Mouse (Mus musculus) Muller cell, postnatal 12 days (primary cell): ENCODE results near the gene Gne.

ENCODE experiments used
- DNase-seq: peaks from one replicate; pipeline ENCODE4 v3.0.0-alpha.2; 2015; ENCODE audit errors: inconsistent ontology term

Gne gene

DNA sequence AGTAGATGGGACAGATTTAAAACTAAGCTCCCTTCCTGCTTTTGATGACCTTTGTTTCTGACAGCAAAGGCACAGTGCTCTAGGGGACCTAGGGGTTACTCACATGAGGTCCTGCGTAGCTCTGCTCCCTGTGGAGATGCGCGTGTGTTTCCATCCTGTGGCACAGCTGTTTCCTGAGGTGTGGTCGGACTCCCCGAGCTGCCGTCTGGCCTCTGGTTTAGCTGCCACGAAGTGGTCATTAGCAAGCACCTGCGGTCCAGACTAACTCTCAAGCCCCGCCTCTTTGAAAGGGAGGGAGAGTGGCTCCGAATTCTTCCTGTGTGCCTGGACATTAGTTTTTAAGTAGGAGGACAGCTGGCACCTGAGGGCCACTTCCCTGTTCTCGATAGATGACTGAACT lies at the start of gene Gne:
Gne (minus strand) TSS at position 233 of the 400 bp plus-strand sequence.
- DNase-seq, result no peak

DNA sequence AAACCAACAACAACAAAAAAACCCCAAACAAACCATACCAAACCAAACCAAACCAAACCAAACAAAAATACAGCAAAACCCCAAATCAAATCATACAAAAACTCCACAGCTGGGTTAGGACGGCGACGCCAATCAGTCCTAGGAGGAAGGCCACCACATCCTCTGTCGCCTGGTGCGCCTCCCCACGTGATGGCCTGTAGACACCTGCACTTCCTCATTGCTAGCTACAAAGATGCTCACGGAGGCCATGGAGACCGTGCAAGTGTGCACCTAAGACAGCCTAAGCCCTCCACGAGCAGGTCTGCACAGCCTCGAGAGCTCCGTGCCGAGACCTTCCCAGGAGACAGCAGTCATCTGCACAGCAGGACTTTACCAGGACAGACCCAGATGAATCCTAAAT lies 42.8 kb upstream of the Gne start:
- no peak for DNase-seq

DNA sequence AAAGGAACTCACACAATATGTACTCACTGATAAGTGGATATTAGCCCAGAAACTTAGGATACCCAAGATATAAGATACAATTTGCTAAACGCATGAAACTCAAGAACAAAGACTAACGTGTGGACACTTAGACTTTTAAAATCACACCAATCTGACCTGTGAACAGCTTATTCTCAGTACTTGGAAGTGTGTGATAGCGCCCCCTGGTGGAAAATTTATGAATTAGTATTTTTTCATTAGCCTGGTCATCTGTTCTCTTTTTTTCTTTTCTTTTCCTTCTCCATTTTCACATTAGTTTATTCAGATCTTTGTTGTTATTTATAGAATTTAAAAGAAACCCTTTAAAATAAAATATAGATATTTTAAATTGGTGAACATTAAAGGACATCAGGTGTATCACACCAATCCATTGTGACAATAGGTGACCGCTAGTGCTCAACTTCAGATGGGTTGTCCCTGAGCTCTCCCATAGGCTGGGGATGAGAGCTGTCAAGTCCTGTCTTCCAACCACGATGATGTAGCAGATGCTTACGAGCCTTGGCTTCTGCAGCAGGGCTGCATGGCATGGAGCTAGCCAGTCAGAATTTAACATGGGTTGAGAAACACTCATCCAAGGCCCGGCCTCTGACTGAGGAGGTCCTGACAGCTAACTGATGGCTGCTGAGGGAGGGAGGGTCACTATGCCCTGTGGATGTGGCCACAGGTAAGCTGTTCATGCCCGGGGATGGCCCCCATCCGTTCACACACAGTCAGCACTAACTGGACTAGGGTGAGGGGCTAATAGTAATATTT lies 35.6 kb upstream of the Gne start:
- no peak for DNase-seq

DNA sequence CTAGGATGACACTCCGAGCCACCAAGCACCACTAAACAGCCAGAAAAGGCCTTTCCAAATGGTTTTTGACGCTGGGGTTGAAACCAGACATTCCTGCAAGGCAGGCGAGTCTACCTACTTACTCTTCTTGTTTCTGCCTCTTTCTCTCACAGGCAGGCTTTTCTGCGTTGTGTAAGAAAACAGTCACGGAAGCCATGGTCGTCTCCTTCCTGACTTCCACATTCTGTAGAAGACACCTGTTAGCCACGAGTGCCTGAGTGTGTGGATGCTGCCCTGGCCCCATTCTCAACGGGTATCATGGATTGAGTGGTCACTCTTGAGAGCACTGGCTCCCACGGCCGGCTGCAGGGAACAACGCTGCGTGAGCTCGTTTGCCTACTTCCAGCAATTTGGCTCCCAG lies 31.1 kb upstream of the Gne start:
- DNase-seq, result no peak

DNA sequence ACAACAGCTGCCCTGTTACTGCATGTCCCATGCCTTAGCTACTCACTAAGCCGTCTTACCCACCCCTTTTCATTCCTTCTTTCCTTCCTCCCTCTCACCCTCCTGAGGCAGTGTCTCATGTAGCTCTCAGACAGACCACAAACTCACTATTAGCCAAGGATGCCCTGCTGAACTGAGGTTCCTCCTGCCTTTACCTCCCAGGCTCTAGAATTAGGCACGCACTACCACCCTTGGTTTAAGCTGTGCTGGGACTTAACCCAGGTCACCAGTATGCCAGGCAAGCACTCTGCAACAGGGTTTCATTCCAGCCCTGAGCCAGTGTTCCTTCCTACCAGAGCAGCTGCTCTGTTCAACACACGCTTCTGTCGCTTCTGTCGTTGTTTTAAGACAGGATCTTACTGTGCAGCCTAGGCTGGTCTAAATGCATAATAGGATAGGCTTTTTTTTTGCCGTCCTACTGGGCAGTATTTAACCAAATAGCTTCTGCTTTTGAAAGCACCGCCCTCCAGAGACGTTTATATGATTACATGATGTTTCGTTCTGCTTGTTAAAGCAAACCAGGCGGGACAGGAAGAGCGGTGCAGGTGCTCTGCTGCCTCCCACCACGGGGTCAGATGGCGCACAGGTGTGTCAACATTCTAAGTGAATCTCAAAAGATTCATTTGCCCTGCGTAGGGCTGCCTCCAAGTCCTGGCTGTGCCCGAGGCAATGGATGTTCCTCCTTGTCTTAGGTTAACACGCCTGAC lies 29.6 kb upstream of the Gne start:
- no peak for DNase-seq

DNA sequence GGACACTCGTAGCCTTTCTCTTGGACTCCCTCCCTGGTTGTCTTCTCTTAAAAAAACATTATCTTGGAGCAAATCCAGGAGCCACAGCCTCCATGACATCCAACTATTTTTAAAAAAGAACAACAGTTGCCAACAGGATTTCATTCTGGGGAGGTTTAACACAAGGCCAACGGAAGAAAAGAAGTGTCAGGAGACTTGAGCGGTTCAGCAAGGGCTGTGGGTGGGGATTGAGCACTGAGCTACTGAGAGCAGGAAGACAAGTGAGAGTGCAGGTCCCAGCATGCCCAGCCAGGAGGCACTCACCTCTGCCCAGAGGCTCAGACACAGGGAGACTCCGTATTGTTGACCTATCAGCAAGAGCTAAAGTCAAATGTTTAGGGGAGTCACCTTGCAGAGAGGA lies 28.8 kb upstream of the Gne start:
- DNase-seq, result no peak

DNA sequence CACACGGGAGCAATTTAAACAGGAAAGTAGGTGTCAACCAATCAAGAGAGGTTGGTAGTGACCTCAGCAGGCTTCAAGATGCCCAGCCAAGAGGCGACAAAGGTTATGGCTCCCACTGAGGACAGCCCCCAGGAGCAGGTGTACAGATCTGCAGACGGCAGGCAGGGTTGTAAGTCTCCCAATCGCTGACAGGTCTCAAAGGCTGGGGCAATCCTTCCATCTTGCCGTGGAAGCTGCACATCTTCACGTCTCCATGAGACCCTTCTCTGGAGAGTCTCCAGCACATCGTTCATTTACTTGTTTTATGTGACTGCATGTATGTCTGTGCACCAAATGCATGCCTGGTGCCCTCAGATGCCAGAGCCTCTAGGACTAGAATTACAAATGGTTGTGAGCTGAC lies 26.8 kb upstream of the Gne start:
- DNase-seq, result no peak

DNA sequence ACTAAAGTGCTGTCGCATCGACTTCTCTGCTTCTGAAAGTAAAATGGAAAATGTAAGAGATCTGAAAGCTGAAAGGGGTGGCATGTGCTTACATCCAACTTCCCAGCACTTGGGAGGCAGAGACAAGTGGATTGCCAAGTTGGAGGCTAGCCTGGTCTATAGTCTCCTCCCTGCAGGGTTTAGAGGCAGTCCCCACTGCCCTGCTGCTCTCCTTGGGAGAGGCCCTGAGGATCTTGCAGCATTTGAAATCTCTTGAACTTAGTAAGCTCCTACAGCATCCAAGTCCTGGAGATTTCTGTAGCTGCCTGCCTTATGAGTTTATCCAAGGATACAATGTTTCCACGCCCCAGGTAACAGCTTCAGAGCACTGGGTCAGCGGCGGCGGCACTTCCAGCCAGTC lies 24.3 kb upstream of the Gne start:
- no peak for DNase-seq

DNA sequence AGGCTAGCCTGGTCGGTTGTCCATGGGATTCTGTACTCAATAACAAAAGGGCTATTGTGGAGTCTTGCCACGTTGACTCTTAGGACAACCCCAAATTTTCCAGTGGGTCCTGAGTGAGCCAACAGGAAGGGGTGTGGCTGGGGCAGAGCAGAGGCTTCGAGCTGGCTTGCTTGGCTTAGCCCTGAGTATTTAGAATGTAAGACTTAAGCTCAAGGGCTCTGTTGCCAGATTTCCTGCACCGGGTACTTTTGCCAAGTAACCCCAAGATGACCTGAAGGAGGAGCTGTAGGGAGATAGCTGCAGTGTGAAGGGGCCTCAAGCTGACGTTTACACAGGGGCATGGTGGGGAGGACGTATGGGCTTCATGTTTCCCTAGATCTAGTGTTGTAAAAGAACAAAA lies 23.4 kb upstream of the Gne start:
- no peak for DNase-seq

DNA sequence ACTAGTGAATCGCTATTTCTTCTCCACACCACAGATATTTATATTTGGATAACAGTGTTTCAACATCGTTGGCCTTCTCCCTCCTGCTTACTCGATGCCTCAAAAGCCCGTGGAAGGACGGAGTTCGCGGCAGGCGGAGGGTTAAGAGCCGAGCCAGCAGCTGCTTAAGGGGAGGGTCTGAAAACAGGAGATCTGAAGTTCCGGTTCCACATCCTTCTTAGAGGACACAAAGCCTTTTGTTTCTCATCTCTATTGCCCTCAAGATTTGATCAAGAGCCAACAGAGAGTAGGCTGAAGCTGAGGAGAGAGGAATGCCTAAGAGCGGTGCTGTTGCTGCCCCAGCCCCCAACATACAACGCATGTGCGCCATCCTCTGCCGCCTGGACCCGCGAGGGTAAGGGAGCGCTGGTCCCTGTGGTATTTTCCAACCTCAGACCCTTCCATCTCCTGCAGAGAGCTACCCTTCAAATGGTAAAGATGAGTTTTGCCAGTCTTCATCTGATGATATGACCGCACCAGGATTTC lies 22.4 kb upstream of the Gne start:
- peak; percentile 46 for DNase-seq

DNA sequence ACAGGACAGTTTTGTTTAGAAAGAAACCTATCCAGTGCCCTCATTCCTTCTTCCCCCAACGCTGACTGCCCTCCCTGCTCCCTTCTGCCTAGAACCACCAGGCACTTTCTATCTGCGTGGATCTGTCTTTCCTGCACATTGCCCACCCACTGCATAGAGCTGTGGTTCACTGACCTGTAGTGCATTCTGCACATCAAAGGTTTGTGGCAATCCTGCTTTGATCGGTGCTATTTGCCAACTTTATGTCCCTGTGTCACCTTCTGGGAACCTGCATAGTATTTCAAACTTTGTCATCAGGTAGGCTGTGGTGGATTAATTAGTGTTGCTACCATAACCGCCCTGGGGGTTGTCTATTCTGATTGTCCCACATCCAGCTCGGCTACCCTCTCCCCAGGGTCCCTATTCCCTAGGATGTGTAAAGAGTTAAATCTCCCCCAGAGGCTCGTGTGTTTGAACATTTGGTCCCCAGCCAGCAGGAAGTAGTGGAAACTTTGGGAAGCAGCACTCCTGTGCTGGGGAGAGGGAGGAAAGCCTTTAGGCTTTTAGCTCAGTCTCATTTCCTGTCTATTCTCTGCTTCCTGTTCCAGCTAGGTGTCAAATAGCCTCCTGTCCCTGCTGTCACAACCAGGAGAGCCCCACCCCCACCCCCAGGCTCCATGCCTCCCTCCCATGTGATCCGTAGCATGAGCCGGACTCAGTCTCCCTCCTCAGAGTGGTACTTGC lies 20.4 kb upstream of the Gne start:
- DNase-seq, result no peak

DNA sequence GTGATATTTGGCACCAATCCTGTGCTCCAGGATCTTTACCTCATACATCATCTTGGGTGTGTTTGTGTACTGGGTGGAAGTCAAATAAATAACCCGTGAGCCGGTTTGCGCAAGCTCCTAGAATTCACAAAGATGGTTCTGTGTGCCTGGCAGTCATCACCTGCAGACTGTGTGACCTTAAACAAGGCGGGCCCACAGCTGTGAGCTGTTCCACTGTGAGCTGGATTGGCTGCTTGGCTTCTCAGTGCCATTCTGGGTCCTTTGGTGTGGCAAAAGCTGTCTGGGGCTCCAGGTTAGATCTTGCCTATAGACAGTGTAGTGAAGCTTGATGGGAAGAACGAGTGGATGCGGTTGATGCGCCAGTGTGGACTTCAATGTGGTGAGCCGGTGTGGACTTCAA lies 19.6 kb upstream of the Gne start:
- no peak for DNase-seq

DNA sequence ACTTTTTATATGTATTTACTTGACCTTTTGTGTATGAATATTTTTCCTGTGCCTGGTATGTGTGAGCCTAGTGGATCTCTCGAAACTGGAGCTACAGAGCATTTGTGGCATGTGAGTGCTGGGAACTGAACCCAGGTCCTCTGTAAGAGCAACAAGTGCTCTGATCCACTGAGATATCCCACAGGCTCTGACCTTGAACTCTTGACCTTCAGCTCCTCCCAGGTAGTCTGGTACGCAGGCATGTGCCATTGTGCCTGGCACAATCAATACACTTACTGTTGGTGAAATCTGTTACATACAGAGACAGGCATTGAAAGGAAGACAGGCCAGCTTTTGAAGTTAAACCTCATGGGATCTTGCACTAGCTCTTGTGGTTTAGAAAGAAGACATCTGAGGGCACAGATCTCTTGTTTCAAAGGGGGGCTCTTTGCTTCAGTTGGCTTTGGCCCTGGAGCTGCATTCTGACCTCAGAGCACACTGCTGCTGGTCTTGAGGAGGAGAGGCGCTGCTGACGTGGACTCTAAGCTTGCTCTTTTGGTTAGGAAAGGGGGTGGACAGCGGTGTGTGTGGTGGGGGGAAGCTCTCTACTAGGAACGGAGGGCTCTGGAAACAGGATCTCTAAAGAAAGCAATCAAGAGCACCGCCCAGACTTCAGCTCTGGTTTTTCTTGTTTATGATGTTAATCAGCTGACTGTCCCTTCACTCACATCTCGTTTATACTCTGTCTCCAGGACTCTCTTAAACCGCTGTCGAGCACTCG lies 13.8 kb upstream of the Gne start:
- DNase-seq, result no peak

DNA sequence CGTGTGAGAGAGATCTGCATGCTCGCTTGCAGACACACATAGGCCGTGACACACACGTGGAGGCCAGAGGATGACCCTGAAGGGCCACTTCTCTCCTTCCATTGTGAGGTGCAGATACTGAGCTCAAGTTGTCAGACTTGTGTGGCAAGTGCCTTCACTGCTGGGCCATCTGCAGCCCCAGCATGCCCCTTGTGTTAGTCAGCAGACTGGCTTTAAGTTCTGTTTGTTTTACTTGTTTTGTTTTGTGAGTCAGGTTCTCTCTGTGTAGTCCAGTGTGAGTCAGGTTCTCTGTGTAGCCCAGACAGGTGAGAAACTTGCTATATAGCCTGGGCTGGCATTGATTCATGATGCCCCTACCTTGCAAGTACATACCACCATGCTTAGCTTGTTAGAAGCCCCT lies 10.5 kb upstream of the Gne start:
- no peak for DNase-seq

DNA sequence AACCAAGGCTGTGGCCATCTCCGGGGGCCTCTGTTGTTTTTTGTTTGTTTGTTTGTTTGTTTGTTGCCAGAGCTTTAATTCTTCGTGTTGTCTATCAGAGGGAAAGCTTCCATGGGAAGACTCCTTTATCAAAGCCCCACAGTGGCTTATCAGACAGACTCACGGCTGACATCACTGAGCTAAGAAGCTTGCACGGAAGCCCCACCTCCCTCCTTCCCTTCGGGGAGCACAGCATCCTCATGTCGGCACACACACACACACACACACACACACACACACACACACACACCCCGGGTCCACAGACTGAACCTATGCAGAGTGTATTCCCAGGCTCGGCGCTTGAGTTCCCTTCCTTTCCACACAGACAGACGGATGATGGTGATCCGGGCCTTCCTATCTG lies 8.4 kb upstream of the Gne start:
- DNase-seq, result no peak

DNA sequence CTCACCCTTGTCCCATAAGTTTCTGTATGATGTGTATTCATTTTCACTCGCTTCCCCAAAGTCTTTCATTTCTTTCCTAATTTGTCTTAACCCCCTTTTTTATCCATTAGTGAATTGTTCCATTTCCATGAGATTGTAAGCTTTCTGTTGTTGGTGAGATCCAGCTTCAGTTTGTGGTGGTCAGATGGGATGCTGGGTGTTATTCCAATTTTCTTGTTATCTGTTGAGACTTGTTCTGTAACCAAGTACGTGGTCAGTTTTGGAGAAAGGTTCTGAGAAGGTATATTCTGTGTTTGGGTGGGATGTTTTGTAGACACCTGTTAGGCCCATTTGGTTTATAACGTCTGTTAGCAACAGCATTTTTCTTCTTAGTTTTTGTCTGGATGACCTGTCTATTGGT lies 1.6 kb upstream of the Gne start:
- DNase-seq, result no peak

DNA sequence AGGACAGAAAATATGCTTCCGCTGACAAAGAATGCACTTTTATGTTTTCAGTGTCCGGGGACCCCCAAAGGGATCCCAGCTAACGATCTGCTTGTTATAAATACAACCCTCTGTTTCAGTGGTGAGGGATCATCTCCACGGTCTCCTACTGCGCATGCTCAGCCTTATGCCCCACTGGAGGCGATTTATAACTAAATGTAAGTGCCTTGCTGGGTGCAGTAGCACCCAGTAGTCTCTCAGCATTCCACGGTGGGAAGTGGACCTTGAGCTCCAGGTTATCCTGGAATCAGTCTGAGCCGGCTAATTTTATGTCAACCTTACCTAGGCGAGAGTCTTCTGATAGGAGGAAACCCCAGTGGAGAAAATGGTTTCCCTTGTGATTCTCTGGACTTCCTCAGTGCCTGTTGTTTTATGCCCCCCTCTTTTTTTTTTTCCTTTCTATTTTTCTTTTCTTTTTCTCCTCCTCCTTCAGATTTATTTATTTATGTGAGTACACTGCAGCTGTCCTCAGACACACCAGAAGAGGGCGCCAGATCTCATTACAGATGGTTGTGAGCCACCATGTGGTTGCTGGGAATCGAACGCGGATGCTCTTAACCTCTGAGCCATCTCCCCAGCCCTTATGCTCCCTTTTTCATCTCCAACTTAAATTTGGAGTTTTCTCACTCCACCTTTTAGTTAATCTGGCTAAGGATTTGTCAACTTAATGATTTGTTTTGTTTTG lies 787 bp upstream of the Gne start:
- no peak for DNase-seq

DNA sequence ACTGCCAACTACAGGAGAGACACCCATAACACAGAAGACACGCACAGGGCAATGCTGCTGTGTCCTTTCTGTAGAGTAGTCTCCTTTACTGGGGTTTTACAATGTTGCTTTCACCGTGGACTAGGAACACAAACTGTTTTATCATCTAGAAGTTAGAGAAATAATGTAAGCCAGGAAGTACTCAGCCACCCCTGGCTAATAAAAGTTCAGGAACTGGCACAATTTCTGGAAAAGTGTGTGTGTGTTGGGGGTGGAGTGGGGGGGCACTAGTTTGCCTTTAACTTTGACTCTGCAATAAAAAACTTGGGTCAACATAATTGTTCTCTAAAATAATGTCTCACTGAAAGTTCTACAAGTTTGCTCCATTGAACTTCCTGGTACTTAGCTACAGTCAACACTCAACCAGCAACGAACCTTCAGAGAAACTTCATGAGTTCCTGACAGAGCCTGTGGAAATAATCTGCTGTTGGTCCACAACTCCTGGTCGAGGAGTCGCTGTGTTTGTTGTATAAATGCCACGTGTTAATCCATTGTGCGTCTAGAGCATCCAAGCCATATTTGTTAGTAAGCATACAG lies 5.5 kb downstream of the Gne start:
- DNase-seq, result no peak

DNA sequence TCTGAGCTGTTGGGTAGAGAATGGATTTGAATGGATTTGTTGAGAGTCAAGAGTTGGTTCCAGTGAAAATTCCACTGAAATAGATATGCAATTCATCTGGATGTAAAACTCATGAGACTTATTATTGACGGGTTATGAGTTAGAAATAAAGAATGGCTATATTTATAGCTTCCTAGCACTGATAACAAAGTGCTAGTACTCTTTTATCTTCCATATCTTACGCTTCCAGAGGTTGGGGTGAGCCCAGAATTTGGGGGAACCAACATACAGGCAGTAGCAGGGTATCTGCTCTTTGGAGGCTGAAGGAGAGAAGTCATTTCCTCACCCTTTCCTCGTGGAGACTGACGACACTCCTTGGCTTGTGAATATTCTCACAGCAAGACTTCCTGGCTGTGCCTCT lies 9.6 kb downstream of the Gne start:
- DNase-seq, result no peak

DNA sequence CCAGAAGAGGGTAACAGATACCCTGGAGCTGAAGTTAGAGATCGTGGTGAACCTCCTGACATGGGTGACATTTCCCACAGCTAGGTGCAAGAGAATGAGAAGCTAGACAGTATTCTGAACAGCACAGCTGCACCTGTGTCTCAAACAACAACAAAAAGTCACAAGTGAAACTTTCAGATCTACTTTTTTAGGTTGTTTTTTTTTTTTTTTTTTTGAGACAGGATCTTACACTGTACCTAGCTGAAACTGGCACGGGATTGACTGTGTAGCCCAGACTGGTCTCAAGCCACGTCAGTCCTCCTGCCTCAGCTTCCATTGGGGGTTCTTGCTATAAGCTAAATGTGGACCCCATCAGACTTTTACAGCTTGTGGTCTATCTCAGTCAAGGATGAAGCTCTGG lies 10.2 kb downstream of the Gne start:
- DNase-seq, result no peak
